Mouse (Mus musculus) thymus, adult 18-20 months (tissue): ENCODE data around the gene Irf2bp2.

Experiments
- DNase-seq, 2 experiments: peaks; one replicate each; pipeline ENCODE4 v3.0.0; 2022; ENCODE audit warnings: mixed read lengths in 2 of 2

Gene Irf2bp2

GRCm38 (mm10) chr8:126585561-126586031, 8.2 kb downstream of the Irf2bp2 start:
- peak in 1 of 2 experiments; percentile 50 for DNase-seq

GRCm38 (mm10) chr8:126584844-126585231, 8.9 kb downstream of the Irf2bp2 start:
- no peak for DNase-seq

GRCm38 (mm10) chr8:126583971-126584843, 9.6 kb downstream of the Irf2bp2 start:
- DNase-seq, result peak; percentile 80 to 89

GRCm38 (mm10) chr8:126583534-126583933, 10.3 kb downstream of the Irf2bp2 start:
- no peak for DNase-seq

- DNase-seq, result no peak
These were observed 10.8 kb downstream of the Irf2bp2 start for GRCm38 (mm10) chr8:126583018-126583417.

GRCm38 (mm10) chr8:126582509-126582908, 11.3 kb downstream of the Irf2bp2 start:
- DNase-seq, result peak; percentile 70 to 73

- no peak for DNase-seq
These were observed 12.1 kb downstream of the Irf2bp2 start for GRCm38 (mm10) chr8:126581662-126582061.

GRCm38 (mm10) chr8:126580826-126581225, 13.0 kb downstream of the Irf2bp2 start:
- DNase-seq, result no peak

GRCm38 (mm10) chr8:126580086-126580485, 13.7 kb downstream of the Irf2bp2 start:
- DNase-seq, result no peak

GRCm38 (mm10) chr8:126578641-126579040, 15.1 kb downstream of the Irf2bp2 start:
- no peak for DNase-seq

- DNase-seq, result no peak
These were observed 16.9 kb downstream of the Irf2bp2 start for GRCm38 (mm10) chr8:126576919-126577318.

- DNase-seq, result no peak
These were observed 17.7 kb downstream of the Irf2bp2 start for GRCm38 (mm10) chr8:126576086-126576485.

- DNase-seq, result no peak
These were observed 18.7 kb downstream of the Irf2bp2 start for GRCm38 (mm10) chr8:126574882-126575637.

GRCm38 (mm10) chr8:126573878-126574277, 19.9 kb downstream of the Irf2bp2 start:
- DNase-seq, result no peak

- no peak for DNase-seq
These were observed 20.6 kb downstream of the Irf2bp2 start for GRCm38 (mm10) chr8:126573079-126573694.

- DNase-seq, result no peak
These were observed 22.6 kb downstream of the Irf2bp2 start for GRCm38 (mm10) chr8:126571065-126571660.

GRCm38 (mm10) chr8:126570521-126571040, 23.2 kb downstream of the Irf2bp2 start:
- DNase-seq, result no peak

- DNase-seq, result no peak
These were observed 23.7 kb downstream of the Irf2bp2 start for GRCm38 (mm10) chr8:126570046-126570445.

GRCm38 (mm10) chr8:126569638-126570037, 24.1 kb downstream of the Irf2bp2 start:
- DNase-seq, result no peak

GRCm38 (mm10) chr8:126567674-126568073, 26.1 kb downstream of the Irf2bp2 start:
- DNase-seq, result no peak

GRCm38 (mm10) chr8:126566446-126567062, 27.2 kb downstream of the Irf2bp2 start:
- no peak for DNase-seq

GRCm38 (mm10) chr8:126565954-126566445, 27.8 kb downstream of the Irf2bp2 start:
- no peak for DNase-seq
